Mouse (Mus musculus) spleen, postnatal 14 days (tissue): Measurements from ENCODE around the gene Gramd1b.

Experiments
- DNase-seq, 2 experiments: peaks; one replicate each; pipeline ENCODE4 v3.0.0; 2021 to 2022; ENCODE audit warnings: low spot score in 2 of 2

Gene Gramd1b

GRCm38 (mm10) chr9:40311813-40312212 lies 219.4 kb downstream of the Gramd1b start:
- DNase-seq: no peak

- DNase-seq: no peak
Observed at GRCm38 (mm10) chr9:40309876-40310275, 221.3 kb downstream of the Gramd1b start.

GRCm38 (mm10) chr9:40307311-40307710 lies 223.9 kb downstream of the Gramd1b start:
- no peak for DNase-seq

- no peak for DNase-seq
Observed at GRCm38 (mm10) chr9:40304243-40304642, 226.9 kb downstream of the Gramd1b start.

GRCm38 (mm10) chr9:40302375-40302774 lies 228.8 kb downstream of the Gramd1b start:
- DNase-seq: no peak

GRCm38 (mm10) chr9:40301475-40301874 lies 229.7 kb downstream of the Gramd1b start:
- no peak for DNase-seq

- no peak for DNase-seq
Observed at GRCm38 (mm10) chr9:40300018-40300989, 230.9 kb downstream of the Gramd1b start.

- no peak for DNase-seq
Observed at GRCm38 (mm10) chr9:40299323-40299722, 231.9 kb downstream of the Gramd1b start.

GRCm38 (mm10) chr9:40297969-40298368 lies 233.2 kb downstream of the Gramd1b start:
- no peak for DNase-seq

- no peak for DNase-seq
Observed at GRCm38 (mm10) chr9:40296251-40296650, 234.9 kb downstream of the Gramd1b start.

- no peak for DNase-seq
Observed at GRCm38 (mm10) chr9:40294866-40295265, 236.3 kb downstream of the Gramd1b start.

GRCm38 (mm10) chr9:40294210-40294609 lies 237.0 kb downstream of the Gramd1b start:
- DNase-seq: no peak

- no peak for DNase-seq
Observed at GRCm38 (mm10) chr9:40293740-40294139, 237.4 kb downstream of the Gramd1b start.

GRCm38 (mm10) chr9:40293286-40293685 lies 237.9 kb downstream of the Gramd1b start:
- no peak for DNase-seq

GRCm38 (mm10) chr9:40292475-40292874 lies 238.7 kb downstream of the Gramd1b start:
- no peak for DNase-seq

- DNase-seq: no peak
Observed at GRCm38 (mm10) chr9:40282968-40283367, 248.2 kb downstream of the Gramd1b start.

GRCm38 (mm10) chr9:40279438-40279837 lies 251.7 kb downstream of the Gramd1b start:
- no peak for DNase-seq

- DNase-seq: no peak
Observed at GRCm38 (mm10) chr9:40277671-40278070, 253.5 kb downstream of the Gramd1b start.

GRCm38 (mm10) chr9:40275904-40276303 lies 255.3 kb downstream of the Gramd1b start:
- no peak for DNase-seq

GRCm38 (mm10) chr9:40272822-40273221 lies 258.4 kb downstream of the Gramd1b start:
- no peak for DNase-seq

GRCm38 (mm10) chr9:40271075-40271474 lies 260.1 kb downstream of the Gramd1b start:
- no peak for DNase-seq

- no peak for DNase-seq
Observed at GRCm38 (mm10) chr9:40269880-40270279, 261.3 kb downstream of the Gramd1b start.

GRCm38 (mm10) chr9:40269103-40269861 lies 261.9 kb downstream of the Gramd1b start, which contains the start of gene Scn3b:
Gene Scn3b, plus strand, starts transcription at chr9:40269217.
- no peak for DNase-seq
